Mouse (Mus musculus) intestine, postnatal 0 days (tissue): ENCODE data around the gene Wdfy3. TPM values are rescaled to one million over a fixed set of nuclear protein-coding genes. Genes with fewer than 3 reads are reported as not detected.

Experiments used
- ATAC-seq: fragments of 200-750 bp; cut with Nextera tagmentation; 2 replicates; pipeline ENCODE4 v1.8.0; 2017; ENCODE audit warnings: mild to moderate bottlenecking, moderate TSS enrichment, moderate library complexity
- H3K27ac ChIP-seq: fragments of 300-500 bp; sonication (generic); 2 replicates; pipeline ENCODE4 v1.5.1; 2014; ENCODE audit warnings: mild to moderate bottlenecking, low read depth, low read length, moderate library complexity
- H3K27me3 ChIP-seq: fragments of 300-500 bp; sonication (generic); replicated peaks from 2 replicates; pipeline ENCODE4 v1.6.1; 2014; ENCODE audit warnings: low read length, mixed read lengths; ENCODE audit not compliant: control insufficient read depth, insufficient read depth
- H3K36me3 ChIP-seq: fragments of 300-500 bp; sonication (generic); 2 replicates; pipeline ENCODE4 v1.6.1; 2014; ENCODE audit warnings: mild to moderate bottlenecking, moderate library complexity; ENCODE audit not compliant: control insufficient read depth, insufficient read depth
- H3K4me1 ChIP-seq: fragments of 300-500 bp; sonication (generic); replicated peaks from 2 replicates; pipeline ENCODE4 v1.6.1; 2014; ENCODE audit warnings: antibody characterized with exemption, low read length, mixed read lengths; ENCODE audit not compliant: control insufficient read depth, insufficient read depth
- H3K4me2 ChIP-seq: fragments of 300-500 bp; sonication (generic); replicated peaks from 2 replicates; pipeline ENCODE4 v1.6.1; 2014; ENCODE audit warnings: low read depth, mild to moderate bottlenecking, moderate library complexity
- H3K4me3 ChIP-seq: fragments of 300-500 bp; sonication (generic); 2 replicates; pipeline ENCODE4 v1.5.1; 2014; ENCODE audit warnings: low read depth, low read length
- H3K9ac ChIP-seq: fragments of 300-500 bp; sonication (generic); 2 replicates; pipeline ENCODE4 v1.6.1; 2014; ENCODE audit warnings: mild to moderate bottlenecking, low read depth, low read length
- H3K9me3 ChIP-seq: fragments of 300-500 bp; sonication (generic); 2 replicates; pipeline ENCODE4 v1.6.1; 2016; ENCODE audit warnings: mixed run types; ENCODE audit not compliant: control insufficient read depth
- CTCF ChIP-seq: sonication (generic); IDR thresholded peaks from 2 replicates; pipeline ENCODE4 v1.5.1; 2016; ENCODE audit warnings: low read depth, mild to moderate bottlenecking, control low read depth, antibody characterized with exemption, moderate library complexity
- WGBS: fragments of 180-500 bp; shearing (Covaris S2); extraction: QIAGEN DNeasy Blood & Tissue Kit; methylation state at CpG from one replicate; pipeline ENCODE4 v1.1.7; 2014; 5-methylcytosine and 5-hydroxymethylcytosine counted together
- polyA plus RNA-seq: library from polyadenylated mRNA; unstranded; fragments of >200 nt; fragmentation: Nextera tagmentation; extraction: Ambion mirVana; gene quantifications from 2 replicates; pipeline ENCODE4 v1.2.1, GENCODE M21; 2015

Wdfy3 gene
- polyA plus RNA-seq, 1 experiment from 2014 or later: 7.0 TPM

- Histone ChIP-seq H3K9me3 (no peaks in the 10 kb centered on the region), H3K4me3 (no peak overlapping the region), H3K27me3 (no peaks in the 10 kb centered on the region), H3K4me1 (no peaks in the 10 kb centered on the region), H3K9ac (no peak overlapping the region), H3K27ac (no peak overlapping the region), H3K36me3 (peaks cover 51% of the 10 kb centered on the region), H3K4me2 (no peak overlapping the region)
- no peak for TF ChIP-seq CTCF
- ATAC-seq: no peak
- WGBS: 83% methylated on average over 7 of the region's 7 CpGs
These were observed 135.1 kb downstream of the Wdfy3 start for GRCm38 (mm10) chr5:101934629-101935028.

- Histone ChIP-seq H3K9me3 (no peaks in the 10 kb centered on the region), H3K4me3 (no peak overlapping the region), H3K36me3 (peaks cover 51% of the 10 kb centered on the region), H3K27ac (no peak overlapping the region), H3K4me2 (no peak overlapping the region), H3K9ac (no peak overlapping the region), H3K4me1 (no peaks in the 10 kb centered on the region), H3K27me3 (no peaks in the 10 kb centered on the region)
- no peak for TF ChIP-seq CTCF
- WGBS: 71% methylated on average over 15 of the region's 15 CpGs
- no peak for ATAC-seq
These were observed 136.5 kb downstream of the Wdfy3 start for GRCm38 (mm10) chr5:101932971-101933810.

GRCm38 (mm10) chr5:101931997-101932396 is 137.7 kb downstream of the Wdfy3 start:
- Histone ChIP-seq H3K4me1 (no peaks in the 10 kb centered on the region), H3K9me3 (no peaks in the 10 kb centered on the region), H3K27me3 (no peaks in the 10 kb centered on the region), H3K27ac (no peak overlapping the region), H3K4me3 (no peak overlapping the region), H3K9ac (no peak overlapping the region), H3K36me3 (peaks cover 39% of the 10 kb centered on the region), H3K4me2 (no peak overlapping the region)
- peak; percentile 52 for TF ChIP-seq CTCF
- no peak for ATAC-seq
- WGBS: 70% methylated on average over 4 of the region's 4 CpGs

GRCm38 (mm10) chr5:101926311-101926710 is 143.4 kb downstream of the Wdfy3 start:
- Histone ChIP-seq H3K9me3 (no peaks in the 10 kb centered on the region), H3K4me3 (no peak overlapping the region), H3K36me3 (peaks cover 67% of the 10 kb centered on the region), H3K4me2 (no peak overlapping the region), H3K4me1 (no peaks in the 10 kb centered on the region), H3K27me3 (no peaks in the 10 kb centered on the region), H3K27ac (no peak overlapping the region), H3K9ac (no peak overlapping the region)
- 91% methylated on average over 8 of the region's 8 CpGs for whole genome bisulfite sequencing
- no peak for ATAC-seq
- TF ChIP-seq CTCF: no peak

GRCm38 (mm10) chr5:101923710-101924109 is 146.0 kb downstream of the Wdfy3 start:
- Histone ChIP-seq H3K36me3 (peaks cover 63% of the 10 kb centered on the region), H3K9ac (no peak overlapping the region), H3K4me1 (no peaks in the 10 kb centered on the region), H3K27me3 (no peaks in the 10 kb centered on the region), H3K9me3 (no peaks in the 10 kb centered on the region), H3K4me3 (no peak overlapping the region), H3K4me2 (no peak overlapping the region), H3K27ac (no peak overlapping the region)
- ATAC-seq: no peak
- TF ChIP-seq CTCF: no peak
- 83% methylated on average over 11 of the region's 11 CpGs for WGBS

GRCm38 (mm10) chr5:101919559-101919958 is 150.2 kb downstream of the Wdfy3 start:
- TF ChIP-seq CTCF: no peak
- 95% methylated on average over 5 of the region's 5 CpGs for WGBS
- peaks cover 68% of the 10 kb centered on the region for H3K36me3 ChIP-seq

More at GRCm38 (mm10) chr5:101919559-101919958, 150.2 kb downstream of the Wdfy3 start:
- Histone ChIP-seq H3K4me1 (no peaks in the 10 kb centered on the region), H3K4me2 (no peak overlapping the region), H3K9me3 (no peaks in the 10 kb centered on the region), H3K27ac (no peak overlapping the region), H3K27me3 (no peaks in the 10 kb centered on the region), H3K9ac (no peak overlapping the region), H3K4me3 (no peak overlapping the region)
- ATAC-seq: no peak
